Mouse (Mus musculus) cerebellum, adult 11-12 months (tissue): ENCODE measurements around the gene Vmn2r86.
"Not testable (repeated sequence)": the region's sequence is repeated elsewhere in the genome, so short reads cannot be mapped to it uniquely, and the experiment has no call there.

Source experiments
- DNase-seq: peaks from one replicate; pipeline ENCODE4 v3.0.0; 2022

The Vmn2r86 gene

DNA sequence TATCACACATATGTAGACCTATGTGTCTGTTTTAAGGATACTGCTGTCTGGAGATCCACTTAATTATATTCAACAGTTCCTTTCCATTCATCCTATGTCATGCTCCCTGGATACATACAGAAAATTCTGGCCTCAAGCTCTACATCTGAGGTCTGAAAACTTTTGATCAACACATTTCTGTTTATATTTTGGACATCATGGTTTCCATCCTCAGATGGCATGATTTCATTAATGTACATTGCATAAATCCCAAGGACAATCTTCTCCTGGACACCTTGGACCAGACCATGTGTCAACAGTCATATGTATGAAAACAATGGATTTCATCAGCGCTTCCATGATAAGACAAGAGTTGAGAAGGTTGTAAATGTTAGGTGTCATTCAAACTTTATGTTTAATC is at the start of gene Vmn2r86:
Vmn2r86 (minus strand) TSS at position 101 of the 400 bp plus-strand sequence.
- not testable (repeated sequence) for DNase-seq

DNA sequence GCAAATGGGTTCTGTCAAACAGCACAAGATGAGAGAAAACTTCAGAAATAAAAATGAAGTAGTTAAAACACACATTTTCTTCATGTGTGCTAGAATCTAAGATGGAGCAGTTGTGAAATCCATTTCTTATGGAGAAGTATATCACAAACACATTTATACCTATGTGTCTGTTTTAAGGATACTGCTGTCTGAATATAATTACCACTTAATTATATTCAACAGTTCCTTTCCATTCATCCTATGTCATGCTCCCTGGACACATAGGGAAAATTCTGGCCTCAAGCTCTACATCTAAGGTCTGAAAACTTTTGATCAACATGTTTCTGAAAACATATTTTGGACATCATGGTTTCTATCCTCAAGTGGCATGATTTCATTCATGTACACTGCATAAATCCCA is 41.4 kb upstream of the Vmn2r86 start, which contains the start of gene Vmn2r87:
Vmn2r87 (minus strand) TSS at position 101 of the 400 bp plus-strand sequence.
- DNase-seq: no peak

DNA sequence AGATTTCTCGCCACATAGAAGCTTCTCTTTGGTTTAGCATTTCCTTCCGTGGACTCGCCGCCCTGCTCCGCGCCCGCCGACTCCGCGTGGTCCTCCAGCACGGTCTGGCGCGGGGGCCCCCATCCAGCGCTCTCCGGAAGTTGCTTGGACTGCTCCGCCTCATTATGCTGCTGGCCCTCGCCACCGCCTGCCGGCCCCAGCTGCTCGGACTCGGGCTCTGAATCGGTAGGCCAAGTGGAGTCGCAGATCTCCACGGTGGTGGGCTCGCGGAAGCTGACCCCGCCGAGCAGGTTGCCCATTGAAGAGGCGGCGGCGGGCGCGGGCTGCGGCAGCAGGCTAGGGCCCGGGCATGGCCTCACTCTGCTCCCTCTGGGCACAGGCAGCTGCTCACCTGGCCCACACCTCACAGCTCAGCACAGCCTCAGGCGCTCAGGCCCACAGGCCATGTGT is 14.5 kb upstream of the Vmn2r86 start:
- no peak for DNase-seq

DNA sequence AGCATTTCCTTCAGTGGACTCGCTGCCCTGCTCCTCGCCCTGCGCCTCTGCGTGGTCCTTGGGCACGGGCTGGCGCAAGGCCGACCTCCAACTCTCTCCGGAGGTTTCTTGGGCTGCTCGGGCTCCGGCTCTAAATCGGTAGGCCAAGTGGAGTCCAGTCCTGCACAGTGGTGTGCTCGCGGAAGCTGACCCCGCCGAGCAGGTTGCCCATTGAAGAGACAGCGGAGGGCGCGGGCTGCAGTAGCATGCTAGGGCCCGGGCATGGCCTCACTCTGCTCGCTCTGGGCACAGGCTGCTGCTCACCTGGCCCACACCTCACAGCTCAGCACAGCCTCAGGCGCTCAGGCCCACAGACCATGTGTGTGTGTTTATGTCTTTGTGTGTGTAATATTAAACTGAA is 11.1 kb downstream of the Vmn2r86 start:
- DNase-seq: no peak

DNA sequence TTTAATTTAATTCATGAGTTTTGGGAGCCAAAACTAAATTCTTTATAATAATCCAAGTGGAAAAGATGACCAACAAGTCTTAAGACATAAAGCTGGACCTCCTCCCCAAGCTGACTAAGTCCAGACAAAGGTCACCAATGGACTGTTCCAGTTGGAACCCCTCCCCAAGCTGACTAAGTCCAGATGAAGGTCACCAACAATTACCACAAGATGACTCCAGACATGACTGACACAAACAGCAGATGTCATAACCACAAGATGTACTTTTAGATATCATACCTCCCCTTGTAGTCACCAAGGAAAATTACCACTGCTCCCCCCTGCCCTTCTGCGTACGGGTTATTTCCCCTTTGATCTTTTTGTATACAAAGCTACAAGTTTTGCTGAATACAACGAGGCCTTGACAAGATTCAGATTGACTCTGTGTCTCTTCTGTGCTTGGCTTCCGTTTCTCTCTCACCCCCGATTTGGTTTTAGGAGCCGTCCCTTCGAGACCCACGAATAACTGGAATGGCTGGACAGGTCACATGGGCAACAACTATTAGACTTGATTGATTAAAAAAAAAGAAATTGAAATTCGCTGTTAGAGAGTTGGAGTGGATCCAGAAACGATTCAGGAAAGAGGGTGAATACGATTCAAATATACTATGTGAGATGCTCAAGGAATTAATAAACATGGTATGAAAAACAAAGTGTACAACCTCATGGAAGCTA is 21.5 kb downstream of the Vmn2r86 start:
- not testable (repeated sequence) for DNase-seq

DNA sequence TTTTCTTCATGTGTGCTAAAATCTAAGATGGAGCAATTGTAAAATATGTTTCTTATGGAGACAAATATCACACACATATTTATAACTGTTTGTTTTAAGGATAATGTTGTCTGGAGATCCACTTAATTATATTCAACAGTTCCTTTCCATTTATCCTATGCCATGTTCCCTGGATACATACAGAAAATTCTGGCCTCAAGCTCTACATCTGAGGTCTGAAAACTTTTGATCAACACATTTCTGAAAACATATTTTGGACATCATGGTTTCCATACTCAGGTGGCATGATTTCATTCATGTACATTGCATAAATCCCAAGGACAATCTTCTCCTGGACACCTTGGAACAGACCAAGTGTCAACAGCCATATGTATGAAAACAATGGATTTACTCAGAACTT is 26.2 kb downstream of the Vmn2r86 start, which contains the start of gene Vmn2r85:
Vmn2r85 (minus strand) TSS at position 101 of the 400 bp plus-strand sequence.
- not testable (repeated sequence) for DNase-seq

DNA sequence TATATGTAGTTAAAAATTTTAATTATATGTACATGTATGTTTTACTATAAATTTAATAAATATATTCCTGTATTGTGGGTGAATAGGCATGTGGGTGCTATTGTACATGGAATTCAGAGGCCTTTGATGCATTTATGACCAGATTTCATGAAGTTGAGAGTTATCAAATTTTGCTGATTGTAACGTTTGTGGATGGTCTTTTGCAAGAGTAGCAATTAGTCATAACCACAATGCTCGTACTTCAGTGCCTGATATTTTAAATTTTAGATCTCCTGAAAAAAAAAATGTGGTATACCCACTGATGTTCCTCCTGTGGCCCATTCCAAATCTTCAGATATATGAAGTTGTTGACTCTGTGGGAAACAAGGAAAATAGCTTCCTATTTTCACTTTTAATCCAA is 33.5 kb downstream of the Vmn2r86 start:
- DNase-seq: not testable (repeated sequence)

DNA sequence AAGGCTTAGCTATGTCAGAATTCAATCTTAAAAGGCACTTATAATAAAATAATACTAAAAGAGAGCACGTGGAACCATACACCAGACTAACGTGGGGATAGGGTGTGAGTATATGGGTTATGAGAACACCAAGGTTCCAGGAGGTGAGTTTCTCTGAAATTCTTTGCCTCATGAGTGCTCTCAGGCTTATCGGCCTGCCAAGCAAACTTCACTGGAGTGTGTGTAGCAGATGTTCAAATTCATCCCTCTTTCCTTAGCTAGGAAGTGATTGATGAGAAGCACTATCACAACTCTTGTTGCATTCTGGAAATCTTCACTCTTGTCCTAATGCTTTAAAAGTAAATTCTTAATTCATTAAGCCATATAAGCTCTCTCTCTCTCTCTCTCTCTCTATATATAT is 35.4 kb downstream of the Vmn2r86 start:
- no peak for DNase-seq

DNA sequence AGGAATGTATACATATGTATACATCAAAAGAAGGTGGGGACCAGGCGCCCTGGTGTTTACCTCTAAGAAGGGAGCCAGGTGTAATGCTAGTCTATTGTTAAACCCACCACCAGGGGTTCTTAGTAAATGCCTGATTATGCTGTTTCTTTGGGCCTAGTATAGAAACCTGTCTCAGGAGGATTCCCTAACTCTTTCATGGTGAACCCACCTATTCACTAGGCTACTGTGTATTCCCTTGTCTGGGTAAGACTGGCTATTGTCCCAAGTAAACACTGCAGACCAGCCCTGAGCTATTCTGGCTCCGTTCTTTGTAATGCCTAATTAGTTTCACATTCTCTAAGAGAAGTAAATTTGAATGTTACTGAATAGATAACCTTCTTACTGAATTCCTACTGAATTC is 35.9 kb downstream of the Vmn2r86 start:
- not testable (repeated sequence) for DNase-seq

DNA sequence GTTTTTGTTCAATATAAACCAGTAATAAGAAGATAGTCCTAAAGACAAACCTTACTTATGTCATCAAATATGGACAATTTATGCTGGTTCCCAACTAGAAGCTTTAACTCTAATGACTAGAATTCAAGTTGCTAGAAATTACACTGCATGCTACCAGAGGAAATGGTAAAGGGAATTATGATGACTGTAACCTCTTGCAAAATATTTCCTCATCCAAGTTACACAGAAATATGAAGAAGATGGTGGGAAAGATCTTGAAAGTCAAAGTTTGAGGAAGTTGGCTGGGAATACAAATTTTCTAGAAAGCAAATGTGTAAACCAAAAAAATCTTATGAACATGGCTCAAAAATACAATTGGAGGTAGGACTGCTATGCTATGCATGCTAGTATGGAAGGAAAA is 39.5 kb downstream of the Vmn2r86 start:
- DNase-seq: not testable (repeated sequence)

DNA sequence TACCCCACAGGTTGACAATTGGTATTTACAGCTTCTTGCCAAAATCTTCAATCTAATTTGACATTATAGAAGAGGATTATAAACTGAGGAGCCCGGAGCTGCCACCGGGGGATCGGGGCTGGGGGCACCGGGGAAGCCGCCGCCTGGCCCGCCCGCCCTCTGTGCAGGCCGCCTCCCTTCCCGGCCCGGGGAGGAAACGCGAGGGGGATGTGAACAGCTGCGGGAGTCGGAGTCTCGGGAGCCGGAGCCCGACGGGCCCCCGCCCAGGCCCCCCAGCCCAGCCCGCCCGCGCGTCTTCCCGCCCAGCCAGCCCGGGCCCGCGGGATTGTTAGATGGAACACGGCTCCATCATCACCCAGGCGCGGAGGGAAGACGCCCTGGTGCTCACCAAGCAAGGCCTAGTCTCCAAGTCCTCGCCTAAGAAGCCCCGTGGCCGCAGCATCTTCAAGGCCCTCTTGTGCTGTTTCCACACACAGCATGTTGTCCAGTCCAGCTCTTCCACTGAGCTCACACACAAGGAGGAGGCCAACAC is 43.6 kb downstream of the Vmn2r86 start:
- DNase-seq: not testable (repeated sequence)

DNA sequence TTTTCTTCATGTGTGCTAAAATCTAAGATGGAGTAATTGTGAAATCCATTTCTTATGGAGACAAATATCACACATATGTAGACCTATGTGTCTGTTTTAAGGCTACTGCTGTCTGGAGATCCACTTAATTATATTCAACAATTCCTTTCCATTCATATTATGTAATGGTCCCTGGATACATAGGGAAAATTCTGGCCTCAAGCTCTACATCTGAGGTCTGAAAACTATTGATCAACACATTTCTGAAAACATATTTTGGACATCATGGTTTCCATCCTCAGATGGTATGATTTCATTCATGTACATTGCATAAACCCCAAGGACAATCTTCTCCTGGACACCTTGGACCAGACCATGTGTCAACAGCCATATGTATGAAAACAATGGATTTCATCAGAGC is 61.6 kb downstream of the Vmn2r86 start, which contains the start of gene Vmn2r84:
Vmn2r84 (minus strand) TSS at position 101 of the 400 bp plus-strand sequence.
- DNase-seq: no peak
